Mouse (Mus musculus) NIH3T3 (cell line): ENCODE measurements around the gene Prpf38b.

Source experiments
- DNase-seq: peaks from one replicate; pipeline ENCODE4 v3.0.0-alpha.2; 2012; ENCODE audit warnings: low read depth

Prpf38b gene

DNA sequence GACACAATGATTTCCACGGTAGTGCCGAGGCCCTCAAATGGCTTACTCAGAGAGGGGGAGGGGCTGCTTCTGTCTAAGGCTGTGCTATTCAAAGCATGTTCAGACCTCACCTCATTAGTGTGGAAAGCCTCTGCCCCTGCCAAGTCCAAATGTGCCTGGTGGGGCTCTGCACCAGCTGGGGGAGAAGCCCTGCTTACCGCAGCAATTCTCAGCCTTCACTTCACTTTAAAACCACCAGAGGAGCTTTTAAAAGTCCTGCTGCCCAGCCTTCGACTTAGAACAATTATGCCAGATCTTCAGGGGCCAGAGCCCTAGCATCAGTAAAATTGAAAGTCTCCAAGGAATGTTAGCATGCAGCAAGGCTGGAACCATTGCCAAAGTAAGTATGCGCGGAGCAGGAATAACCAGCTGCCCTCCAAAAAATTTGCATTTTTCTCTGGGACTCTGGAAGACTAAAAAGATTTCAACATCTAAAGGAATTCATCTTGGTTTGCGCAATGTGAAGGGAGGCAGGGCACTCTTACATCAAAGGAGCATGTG is 53.2 kb downstream of the Prpf38b start:
- DNase-seq: peak; percentile 92

DNA sequence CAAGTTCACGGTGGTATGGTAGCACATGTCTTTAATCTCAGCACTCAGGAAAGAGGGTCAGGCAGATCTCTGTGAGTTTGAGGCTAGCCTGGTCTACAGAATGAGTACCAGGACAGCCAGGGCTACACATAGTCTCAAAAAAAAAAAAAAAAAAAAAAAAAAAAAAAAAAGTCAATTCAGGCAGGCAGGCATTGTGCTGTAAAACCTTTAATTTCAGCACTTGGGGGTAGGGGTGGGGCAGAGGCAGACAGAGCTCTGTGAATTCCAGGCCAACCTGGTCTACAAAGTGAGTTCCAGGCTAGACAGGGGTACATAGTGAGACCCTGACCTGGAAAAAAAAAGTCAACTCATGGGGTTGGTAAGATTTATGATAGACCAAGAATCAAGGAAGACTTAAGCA is 53.8 kb downstream of the Prpf38b start:
- no peak for DNase-seq

DNA sequence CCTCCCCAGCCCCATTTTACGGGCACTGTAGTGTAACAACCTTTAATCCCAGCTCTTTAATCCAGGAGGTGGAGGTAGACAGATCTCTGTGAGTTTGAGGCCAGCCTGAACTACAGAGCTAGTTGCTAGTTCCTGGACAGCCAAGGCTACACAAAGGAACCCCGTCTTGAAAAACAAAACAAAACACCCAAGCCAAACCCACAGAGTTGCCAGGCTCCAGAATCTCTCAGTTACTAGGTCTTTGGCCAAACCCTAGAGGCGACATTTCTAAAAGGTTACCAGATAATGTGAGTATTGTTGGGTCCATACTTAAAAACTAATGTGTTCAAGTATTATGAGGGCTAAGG is 54.4 kb downstream of the Prpf38b start:
- no peak for DNase-seq

DNA sequence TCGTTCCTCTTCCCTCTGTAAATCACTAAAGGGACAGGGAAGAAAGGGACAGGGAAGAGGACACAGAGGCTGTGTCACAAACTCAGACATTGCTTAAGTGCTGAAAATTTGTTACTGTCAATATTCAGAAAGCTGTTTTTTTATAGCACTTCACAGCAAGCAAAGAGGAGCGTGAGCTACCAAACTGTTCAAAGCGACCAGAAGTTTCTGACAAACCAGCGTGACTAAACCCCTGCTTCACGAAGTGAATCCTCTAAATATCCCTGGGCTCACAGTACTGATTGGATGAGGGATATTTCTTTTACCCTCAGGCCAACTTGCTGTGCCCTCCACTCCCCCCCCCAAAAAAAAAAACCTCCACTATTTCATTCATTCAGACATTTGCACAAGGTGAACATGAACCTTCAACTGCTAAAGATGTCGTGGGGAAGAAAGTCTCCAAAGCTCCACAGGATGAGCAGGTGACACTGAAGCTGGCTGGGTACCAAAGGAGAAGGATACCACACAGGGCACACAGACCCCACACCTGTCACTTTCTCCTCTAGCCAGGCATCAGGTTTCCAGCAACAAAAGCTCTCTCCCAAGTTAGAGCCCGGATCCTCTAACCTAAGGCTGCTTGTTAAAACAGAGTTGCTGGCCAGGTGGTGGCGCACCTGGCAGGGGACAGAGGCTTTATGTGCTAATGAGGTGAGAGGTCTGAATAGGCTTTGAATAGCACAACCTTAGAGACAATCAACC is 55.0 kb downstream of the Prpf38b start:
- no peak for DNase-seq

DNA sequence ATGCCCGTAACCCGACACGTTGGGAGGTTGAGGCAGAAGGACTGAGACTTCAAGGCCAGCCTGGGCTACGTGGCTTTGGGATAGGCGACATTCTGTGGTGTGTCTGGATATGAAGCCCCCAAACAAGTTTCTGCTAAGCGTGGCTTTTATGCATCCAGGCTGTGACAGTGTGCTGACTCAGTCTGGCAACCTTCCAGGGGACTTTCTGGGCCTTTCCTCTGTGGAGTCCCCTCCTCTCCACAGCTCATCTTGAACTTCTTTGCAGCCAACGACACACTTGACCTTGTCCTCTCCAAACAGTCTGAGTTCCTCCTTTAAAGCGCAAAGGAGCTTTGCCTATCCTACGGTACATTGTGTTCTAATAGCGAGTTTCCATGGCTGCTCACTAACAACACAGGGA is 55.7 kb downstream of the Prpf38b start:
- peak; percentile 83 for DNase-seq

DNA sequence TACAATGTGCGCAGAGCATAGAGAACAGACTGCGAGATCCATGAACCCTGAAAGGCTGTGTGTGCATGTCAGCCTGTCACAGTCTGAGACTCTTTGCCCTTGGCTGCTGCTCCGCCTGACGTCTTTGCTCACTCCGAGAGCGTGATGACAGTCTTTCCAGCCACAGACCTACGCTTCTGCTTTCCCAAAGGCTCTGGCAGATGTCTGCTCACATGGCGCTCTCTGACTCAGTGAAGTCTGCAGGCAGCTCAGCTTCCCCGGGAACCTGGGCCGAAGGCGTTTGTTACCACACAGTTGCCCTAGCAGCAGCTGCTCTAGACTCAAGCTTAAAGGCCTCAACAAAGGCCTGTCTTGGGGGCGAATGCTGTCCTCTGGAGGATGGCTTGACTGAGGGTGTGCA is 56.2 kb downstream of the Prpf38b start:
- peak; percentile 91 for DNase-seq

DNA sequence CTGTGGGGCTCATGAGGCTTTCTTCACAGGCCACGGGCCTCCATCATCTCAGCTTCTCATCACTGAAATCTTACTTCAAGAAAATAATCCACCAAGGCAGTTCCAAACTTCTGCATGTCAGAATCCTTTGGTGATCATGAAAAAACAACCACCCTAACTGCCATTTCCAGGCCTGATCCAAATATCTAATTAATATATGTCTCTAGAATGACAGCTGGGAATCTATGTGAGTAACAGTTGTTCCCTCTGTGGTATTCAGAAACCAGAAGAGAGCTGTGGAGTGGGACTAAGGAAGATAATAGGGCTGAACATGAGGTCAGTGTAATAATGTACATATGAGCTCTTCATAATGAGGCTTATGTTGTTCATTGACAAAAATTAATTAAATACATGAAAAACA is 58.3 kb downstream of the Prpf38b start:
- no peak for DNase-seq
